Mouse (Mus musculus): Measurements from ENCODE around the gene Relb. TPM values are rescaled to one million over a fixed set of nuclear protein-coding genes. Genes with fewer than 3 reads are reported as not detected.

Relb gene
- polyA plus RNA-seq, 1 experiment from 2014 or later: 1.5 TPM

DNA sequence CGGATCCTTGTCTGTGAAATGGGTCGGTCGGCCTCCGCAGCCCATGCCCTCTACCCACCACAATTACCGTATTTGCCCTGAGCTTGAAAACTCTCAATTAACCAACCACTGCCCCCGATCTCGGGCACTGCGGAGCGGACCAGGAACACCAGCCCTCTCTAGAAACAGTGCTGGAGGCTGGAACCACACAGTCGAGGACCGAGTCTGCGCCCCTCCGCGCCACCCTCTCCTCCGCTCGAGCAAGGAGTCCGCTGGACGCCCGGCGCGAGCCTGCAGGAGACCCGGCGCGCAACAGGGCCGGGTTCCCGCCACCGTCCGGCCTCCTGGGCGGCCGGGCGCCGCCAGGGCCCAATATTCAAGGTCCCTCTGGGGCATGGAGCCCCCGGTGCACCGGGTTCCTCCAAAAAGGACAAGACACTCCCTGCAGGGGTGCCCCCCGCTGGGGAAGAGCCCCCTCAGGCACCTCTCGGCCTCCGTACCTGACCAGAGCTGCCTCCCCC, 35.3 kb upstream of the Relb start:
- under 1% methylated on average over 35 of the region's 37 CpGs for WGBS
- H3K4me2 ChIP-seq: peak overlapping the region; percentile 93
- no peaks in the 10 kb centered on the region for H3K9me3 ChIP-seq (replicated peaks)
- H3K9ac ChIP-seq: peak overlapping the region; percentile 98
- H3K27ac ChIP-seq: peak overlapping the region; percentile 63
- H3K4me3 ChIP-seq: peak overlapping the region; percentile 99
- H3K27me3 ChIP-seq: 0 out of 2 replicates have a peak, but pooled peaks cover 2% of the 10 kb centered on the region
- H3K36me3 ChIP-seq (ENCODE audit: poor library complexity, severe bottlenecking): peaks cover 23% of the 10 kb centered on the region
- H3K4me1 ChIP-seq: peaks cover 22% of the 10 kb centered on the region
- ATAC-seq: peak; percentile 54; the same call in 1 of the 2 replicates

DNA sequence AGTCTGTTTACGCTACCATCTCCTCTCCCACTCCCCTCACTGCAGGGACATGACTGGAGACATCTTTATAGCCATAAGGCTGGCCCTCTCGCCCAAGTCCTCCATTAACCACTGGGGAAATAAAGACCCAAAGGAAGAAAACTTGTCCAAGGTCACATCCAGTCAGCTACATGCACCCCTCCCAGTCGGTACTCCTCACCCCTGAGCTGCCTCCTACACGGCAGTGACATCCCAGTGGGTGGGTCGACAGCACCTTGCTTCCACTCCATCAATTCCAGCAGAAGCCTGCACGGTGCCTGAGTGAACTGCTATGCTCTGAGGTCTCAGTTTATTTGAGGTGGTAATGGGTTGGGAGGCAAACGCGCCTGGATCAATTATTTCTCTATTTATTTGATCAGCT, 34.7 kb upstream of the Relb start:
- Histone ChIP-seq H3K4me3 (peak overlapping the region; percentile 99), H3K4me1 (peaks cover 17% of the 10 kb centered on the region), H3K27ac (no peak overlapping the region), H3K9me3 (replicated peaks) (no peaks in the 10 kb centered on the region), H3K27me3 (0 out of 2 replicates have a peak, but pooled peaks cover 2% of the 10 kb centered on the region), H3K4me2 (peak overlapping the region; percentile 93), H3K9ac (peak overlapping the region; percentile 98), H3K36me3 (ENCODE audit: poor library complexity, severe bottlenecking) (peaks cover 27% of the 10 kb centered on the region)
- ATAC-seq: no peak
- 20% methylated on average over 8 of the region's 8 CpGs for WGBS

DNA sequence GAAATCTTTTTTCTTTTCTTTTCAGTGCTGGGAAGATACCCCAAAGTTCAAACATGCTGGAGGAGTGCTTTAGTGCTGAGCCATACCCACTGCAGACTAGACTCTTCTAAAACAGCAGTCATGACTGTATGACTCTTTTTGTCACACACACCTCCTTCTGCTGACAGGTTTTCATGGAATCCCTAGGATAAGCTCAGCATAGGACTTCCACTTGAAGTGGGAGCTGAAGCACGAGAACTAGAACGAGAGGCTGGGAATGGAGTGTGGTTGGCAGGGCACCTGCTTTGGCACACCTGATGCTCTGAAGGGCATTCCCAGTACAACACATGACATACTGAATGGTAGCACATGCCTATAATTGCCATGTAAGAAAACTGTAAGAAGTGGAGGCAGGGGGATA, 23.4 kb upstream of the Relb start:
- Histone ChIP-seq H3K36me3 (ENCODE audit: poor library complexity, severe bottlenecking) (peaks cover 78% of the 10 kb centered on the region), H3K9me3 (replicated peaks) (no peaks in the 10 kb centered on the region)
- 96% methylated on average over 2 of the region's 2 CpGs for WGBS

DNA sequence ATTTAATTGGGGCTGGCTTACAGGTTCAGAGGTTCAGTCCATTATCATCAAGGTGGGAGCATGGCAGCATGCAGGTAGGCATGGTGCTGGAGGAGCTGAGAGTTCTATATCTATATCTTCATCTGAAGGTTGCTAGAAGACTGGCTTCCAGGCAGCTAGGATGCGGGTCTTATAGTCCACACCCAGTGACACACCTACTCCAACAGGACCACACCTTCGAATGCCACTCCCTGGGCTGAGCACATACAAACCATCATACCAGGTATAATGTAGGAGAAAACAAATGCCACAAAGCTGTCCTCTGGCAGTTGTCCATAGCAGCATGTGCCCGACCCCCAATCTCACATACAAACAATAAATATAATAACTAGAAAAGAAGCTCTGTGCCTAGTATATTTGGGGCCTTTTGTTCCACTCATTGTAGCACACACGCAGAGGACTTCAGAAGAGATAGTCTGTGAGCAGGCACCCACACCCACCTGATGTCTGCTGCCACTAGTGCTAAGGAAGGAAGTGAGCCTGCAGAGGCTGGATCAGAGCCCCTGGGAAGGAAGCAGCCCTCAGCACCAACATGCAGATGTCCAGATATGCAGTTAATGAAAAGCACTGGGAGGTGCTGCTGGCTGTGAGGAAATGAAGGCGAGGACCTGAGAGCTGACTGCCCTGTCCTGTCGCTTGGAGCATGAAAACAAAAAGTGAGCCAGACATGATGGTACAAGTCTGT, 22.0 kb upstream of the Relb start:
- ATAC-seq: no peak
- no peaks in the 10 kb centered on the region for H3K27me3 ChIP-seq
- H3K27ac ChIP-seq: no peak overlapping the region
- H3K9ac ChIP-seq: no peak overlapping the region
- no peak overlapping the region for H3K4me3 ChIP-seq
- H3K4me1 ChIP-seq: no peaks in the 10 kb centered on the region
- H3K36me3 ChIP-seq (ENCODE audit: poor library complexity, severe bottlenecking): peaks cover 88% of the 10 kb centered on the region
- no peaks in the 10 kb centered on the region for H3K9me3 ChIP-seq (replicated peaks)
- no peak overlapping the region for H3K4me2 ChIP-seq
- WGBS: 94% methylated on average over 6 of the region's 6 CpGs

More for the DNA sequence above, 23.4 kb upstream of the Relb start:
- no peaks in the 10 kb centered on the region for H3K27me3 ChIP-seq
- no peak overlapping the region for H3K4me2 ChIP-seq
- H3K27ac ChIP-seq: no peak overlapping the region
- H3K4me1 ChIP-seq: no peaks in the 10 kb centered on the region
- no peak overlapping the region for H3K9ac ChIP-seq
- ATAC-seq: no peak
- no peak overlapping the region for H3K4me3 ChIP-seq

DNA sequence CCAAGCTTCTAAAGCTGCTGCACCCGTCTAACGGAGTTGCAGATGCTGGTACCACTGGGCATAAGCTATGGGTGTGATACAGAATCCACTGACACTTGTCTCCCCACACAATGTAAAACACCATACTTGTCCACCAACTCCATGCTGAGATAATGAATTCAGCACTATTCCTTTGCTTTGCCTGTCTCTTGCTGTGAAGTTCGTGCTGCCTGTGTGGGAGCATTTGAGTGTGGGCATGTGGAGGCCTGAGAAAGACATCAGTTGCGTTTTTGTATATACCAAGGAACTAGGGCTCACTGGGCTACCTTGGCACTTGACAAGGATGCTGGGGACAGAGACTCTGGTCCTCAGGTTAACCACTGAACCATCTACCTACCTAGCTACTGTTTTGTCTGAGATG, 12.0 kb upstream of the Relb start:
- H3K4me3 ChIP-seq: no peak overlapping the region
- no peaks in the 10 kb centered on the region for H3K27me3 ChIP-seq
- peaks cover 100% of the 10 kb centered on the region for H3K36me3 ChIP-seq (ENCODE audit: poor library complexity, severe bottlenecking)
- ATAC-seq: no peak
- no peaks in the 10 kb centered on the region for H3K9me3 ChIP-seq (replicated peaks)
- H3K9ac ChIP-seq: no peak overlapping the region
- 96% methylated on average over 4 of the region's 4 CpGs for WGBS
- H3K4me2 ChIP-seq: no peak overlapping the region
- H3K4me1 ChIP-seq: no peaks in the 10 kb centered on the region
- H3K27ac ChIP-seq: no peak overlapping the region

DNA sequence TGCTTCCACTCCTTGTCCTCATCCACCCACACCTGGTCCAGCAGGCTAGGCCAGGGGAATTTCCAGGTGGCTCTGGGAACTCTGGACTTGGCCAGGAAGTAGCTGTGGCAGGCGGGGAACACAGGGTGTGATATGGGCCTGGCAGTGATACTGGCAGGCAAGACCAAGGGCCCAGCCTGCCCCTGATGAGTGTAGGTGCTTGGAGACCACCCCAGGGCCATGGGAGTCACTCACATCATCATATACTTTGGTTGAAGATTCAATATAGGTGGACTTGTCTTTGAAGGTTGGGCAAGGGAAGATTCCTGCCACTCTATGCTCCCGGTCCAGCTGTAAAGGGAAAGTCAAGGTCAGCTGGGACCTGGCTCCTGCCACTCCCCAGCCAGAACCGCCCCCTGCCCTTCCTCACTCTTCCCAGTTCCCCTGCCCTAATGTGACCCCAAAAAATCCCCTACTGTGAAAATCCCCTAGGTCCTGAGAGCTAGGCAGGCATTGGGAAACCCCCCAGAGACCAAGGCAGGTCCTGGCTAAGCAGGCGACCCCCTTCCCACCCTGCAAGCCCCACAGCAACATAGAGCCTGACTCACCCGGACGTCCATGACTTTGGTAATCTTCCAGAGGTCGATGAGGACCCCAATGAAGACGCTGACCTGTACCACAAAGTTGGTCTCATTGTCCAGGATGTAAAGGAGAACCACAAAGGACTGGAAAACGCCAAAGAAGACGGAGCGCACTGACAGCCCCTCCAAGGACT, 6.0 kb upstream of the Relb start:
- Histone ChIP-seq H3K4me2 (no peak overlapping the region), H3K36me3 (ENCODE audit: poor library complexity, severe bottlenecking) (peaks cover 86% of the 10 kb centered on the region), H3K9me3 (replicated peaks) (no peaks in the 10 kb centered on the region), H3K27me3 (no peaks in the 10 kb centered on the region), H3K27ac (no peak overlapping the region), H3K4me1 (no peaks in the 10 kb centered on the region), H3K9ac (no peak overlapping the region), H3K4me3 (no peak overlapping the region)
- ATAC-seq: no peak
- 90% methylated on average over 11 of the region's 11 CpGs for WGBS

DNA sequence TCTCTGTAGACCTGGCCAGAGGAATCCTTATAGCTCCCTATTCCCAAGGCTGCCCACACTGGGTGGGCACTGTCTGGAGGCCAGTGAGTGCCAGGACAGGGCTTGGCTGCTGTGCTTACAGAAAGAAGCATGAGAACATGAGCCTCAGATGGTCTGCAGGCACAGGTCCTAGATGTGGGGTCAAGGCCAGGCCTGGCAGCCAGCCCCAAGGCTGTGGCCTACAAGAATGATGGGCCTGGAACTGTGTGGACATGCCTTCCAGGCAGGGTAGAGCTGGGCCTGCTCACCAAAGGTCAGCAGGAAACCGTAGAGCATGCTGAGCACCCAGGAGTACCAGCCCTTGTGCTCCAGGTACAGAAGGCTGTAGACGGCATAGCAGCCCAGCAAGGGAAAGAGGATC, 5.4 kb upstream of the Relb start:
- Histone ChIP-seq H3K36me3 (ENCODE audit: poor library complexity, severe bottlenecking) (peaks cover 79% of the 10 kb centered on the region), H3K27me3 (no peaks in the 10 kb centered on the region), H3K4me2 (no peak overlapping the region), H3K27ac (no peak overlapping the region), H3K4me3 (no peak overlapping the region), H3K4me1 (peaks cover 5% of the 10 kb centered on the region), H3K9ac (no peak overlapping the region), H3K9me3 (replicated peaks) (no peaks in the 10 kb centered on the region)
- ATAC-seq: no peak
- 91% methylated on average over 2 of the region's 2 CpGs for WGBS

DNA sequence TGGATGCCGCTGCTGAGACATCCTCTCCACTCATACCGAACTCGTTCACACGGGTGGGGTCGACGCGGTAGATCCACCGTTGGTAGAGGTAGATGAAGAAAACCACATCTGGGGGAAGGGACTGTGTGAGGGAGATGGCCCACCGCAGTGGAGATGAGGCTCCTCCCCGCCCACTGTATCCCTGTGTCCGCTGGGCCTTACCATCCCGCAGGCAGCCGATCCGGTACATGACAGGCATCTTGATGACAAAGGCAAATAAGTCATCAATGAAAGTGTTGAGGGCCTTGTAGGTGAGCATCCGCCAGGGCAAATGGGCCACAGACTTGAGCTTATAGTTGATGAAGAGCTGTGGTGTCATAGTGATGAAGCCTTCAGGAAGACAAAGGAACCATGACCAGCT, 4.6 kb upstream of the Relb start:
- Histone ChIP-seq H3K4me1 (peaks cover 6% of the 10 kb centered on the region), H3K27ac (no peak overlapping the region), H3K27me3 (no peaks in the 10 kb centered on the region), H3K9ac (no peak overlapping the region), H3K9me3 (replicated peaks) (no peaks in the 10 kb centered on the region), H3K4me3 (no peak overlapping the region), H3K4me2 (no peak overlapping the region), H3K36me3 (ENCODE audit: poor library complexity, severe bottlenecking) (peaks cover 72% of the 10 kb centered on the region)
- ATAC-seq: no peak
- WGBS: 94% methylated on average over 15 of the region's 15 CpGs

DNA sequence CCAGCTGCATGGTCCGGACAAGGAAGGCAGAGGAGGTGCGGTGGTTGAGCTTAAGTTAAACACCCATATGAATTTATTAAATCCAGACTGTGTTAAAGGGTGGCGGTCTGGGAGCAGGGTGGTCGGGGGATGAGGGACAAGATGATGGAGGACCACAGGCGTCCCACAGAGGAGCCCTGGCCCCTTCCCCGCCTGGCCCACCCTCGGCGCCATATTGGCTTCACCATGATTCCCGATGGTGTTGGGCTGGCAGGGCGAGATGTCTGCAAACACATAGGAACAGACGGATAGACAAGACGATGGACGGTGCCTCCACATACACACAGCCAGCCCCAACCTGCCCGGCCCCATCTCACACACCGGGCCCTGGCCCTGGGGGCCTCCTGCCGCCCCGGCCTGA, 4.0 kb upstream of the Relb start:
- Histone ChIP-seq H3K9me3 (replicated peaks) (no peaks in the 10 kb centered on the region), H3K9ac (no peak overlapping the region), H3K27me3 (no peaks in the 10 kb centered on the region), H3K4me3 (no peak overlapping the region), H3K4me1 (peaks cover 9% of the 10 kb centered on the region), H3K27ac (no peak overlapping the region), H3K4me2 (no peak overlapping the region), H3K36me3 (ENCODE audit: poor library complexity, severe bottlenecking) (peaks cover 65% of the 10 kb centered on the region)
- ATAC-seq: no peak
- 93% methylated on average over 17 of the region's 17 CpGs for WGBS

DNA sequence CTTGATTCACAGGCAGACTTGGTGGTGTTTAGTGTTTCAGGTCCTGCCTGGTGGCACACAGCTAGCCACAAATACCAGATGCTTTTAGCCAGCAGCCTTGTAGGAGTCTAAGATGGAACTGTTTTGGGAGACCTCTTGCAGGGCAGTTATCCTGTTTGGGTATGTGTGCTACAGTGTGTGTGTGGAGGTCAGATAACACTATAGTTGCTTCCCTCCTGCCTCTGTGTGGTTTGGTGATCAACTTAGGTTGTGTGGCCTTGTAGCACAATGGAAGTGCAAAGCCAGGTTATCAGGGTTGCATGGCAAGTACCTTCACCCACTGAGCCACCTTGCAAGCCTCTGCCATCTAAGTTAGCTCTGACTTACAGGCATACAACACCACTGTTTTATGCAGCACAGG, 3.5 kb upstream of the Relb start:
- no peak overlapping the region for H3K9ac ChIP-seq
- no peak overlapping the region for H3K27ac ChIP-seq
- H3K4me1 ChIP-seq: peaks cover 11% of the 10 kb centered on the region
- H3K9me3 ChIP-seq (replicated peaks): no peaks in the 10 kb centered on the region
- peaks cover 60% of the 10 kb centered on the region for H3K36me3 ChIP-seq (ENCODE audit: poor library complexity, severe bottlenecking)
- H3K27me3 ChIP-seq: no peaks in the 10 kb centered on the region
- H3K4me3 ChIP-seq: no peak overlapping the region
- ATAC-seq: no peak
- no peak overlapping the region for H3K4me2 ChIP-seq

DNA sequence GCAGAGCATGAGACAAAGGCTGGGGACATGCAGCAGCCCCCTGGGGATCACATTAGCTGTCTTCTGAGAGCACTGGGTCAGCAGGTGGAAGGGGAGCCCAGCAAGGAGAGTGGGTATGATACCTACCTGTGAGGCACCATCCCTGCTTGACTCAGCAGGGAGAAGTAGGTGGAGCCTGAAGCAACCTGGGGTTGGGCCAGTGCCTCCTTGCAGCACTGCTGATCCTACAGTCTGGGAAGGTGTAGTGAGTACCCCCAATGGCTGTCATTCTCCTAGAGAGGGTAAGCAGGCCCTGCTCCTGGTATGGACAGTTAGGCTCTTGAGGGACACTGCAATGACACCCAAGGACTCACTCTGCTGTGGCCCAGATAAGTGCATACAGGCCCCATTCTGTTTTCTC, 3.0 kb upstream of the Relb start:
- Histone ChIP-seq H3K4me3 (no peak overlapping the region), H3K36me3 (ENCODE audit: poor library complexity, severe bottlenecking) (peaks cover 56% of the 10 kb centered on the region), H3K27ac (no peak overlapping the region), H3K9me3 (replicated peaks) (no peaks in the 10 kb centered on the region), H3K9ac (no peak overlapping the region), H3K4me1 (peaks cover 11% of the 10 kb centered on the region), H3K27me3 (no peaks in the 10 kb centered on the region), H3K4me2 (no peak overlapping the region)
- ATAC-seq: no peak

DNA sequence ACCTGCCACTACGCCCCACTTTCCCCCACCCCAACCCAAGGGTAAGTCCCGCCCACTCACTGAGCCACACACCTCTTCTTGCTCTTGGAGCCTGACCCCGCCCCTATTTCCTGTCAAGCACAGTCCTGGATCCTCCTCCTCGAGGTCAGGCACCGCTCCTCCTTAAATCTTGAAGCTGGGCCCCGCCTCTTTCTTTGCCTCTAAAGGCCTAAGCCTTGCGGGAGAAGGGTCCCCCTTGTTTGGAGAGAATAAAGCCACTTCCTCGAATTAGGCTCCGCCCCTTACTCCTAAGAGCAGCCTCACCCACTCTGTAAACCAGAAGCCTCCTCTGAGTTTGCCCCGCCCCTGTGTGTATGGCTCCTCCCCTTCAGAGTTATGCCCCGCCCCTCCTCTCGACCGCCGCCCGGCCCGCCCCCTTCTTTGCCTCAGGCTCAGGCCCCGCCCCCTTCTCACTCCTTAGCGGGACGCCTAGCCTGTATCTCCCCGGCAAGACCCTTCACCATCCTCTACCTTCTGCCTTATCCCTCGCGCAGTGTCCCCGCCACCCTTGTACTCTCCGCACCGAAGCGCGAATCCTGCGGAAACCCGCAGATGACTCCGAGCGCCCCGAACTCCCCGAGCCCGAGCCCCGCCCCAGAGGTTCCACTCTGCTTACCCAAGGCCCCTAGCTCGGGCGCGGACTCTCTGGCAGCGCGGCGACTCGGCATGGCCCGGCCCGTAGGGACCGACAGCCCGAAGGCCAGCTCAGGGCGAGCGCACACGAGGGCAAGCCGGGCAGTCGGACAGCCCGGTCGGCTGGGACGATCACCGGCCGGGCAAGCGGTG, 490 bp downstream of the Relb start:
- Histone ChIP-seq H3K9ac (peak overlapping the region; percentile 61), H3K27ac (peak overlapping the region; percentile 70), H3K4me2 (peak overlapping the region; percentile 92), H3K4me3 (peak overlapping the region; percentile 67), H3K27me3 (0 out of 2 replicates have a peak, but pooled peaks cover 7% of the 10 kb centered on the region), H3K4me1 (peaks cover 11% of the 10 kb centered on the region), H3K36me3 (ENCODE audit: poor library complexity, severe bottlenecking) (peaks cover 21% of the 10 kb centered on the region), H3K9me3 (replicated peaks) (no peaks in the 10 kb centered on the region)
- ATAC-seq: peak; percentile 84
- WGBS: 2% methylated on average over 56 of the region's 57 CpGs

All from forebrain, embryonic 13.5 days (tissue).